ENCODE assay signal across 24 mouse cellular contexts in the genomic region with DNA sequence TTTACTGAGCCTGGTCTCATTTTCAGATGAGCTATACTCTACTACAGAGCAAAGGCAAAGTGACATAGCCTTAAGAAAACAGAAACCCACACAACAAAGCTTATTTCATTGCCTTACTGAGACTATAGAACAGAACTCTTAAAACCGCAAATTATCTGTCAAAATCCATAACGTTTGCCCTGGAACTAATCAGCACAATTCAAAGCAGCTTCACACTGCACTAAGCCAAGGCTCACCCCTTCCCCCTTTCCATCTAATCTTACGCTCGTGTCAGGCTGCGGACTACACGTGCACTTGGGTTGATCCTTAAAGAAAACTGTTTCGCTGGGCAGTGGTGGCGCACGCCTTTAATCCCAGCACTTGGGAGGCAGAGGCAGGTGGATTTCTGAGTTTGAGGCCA. TPM values are rescaled to one million over a fixed set of nuclear protein-coding genes. Genes with fewer than 3 reads are reported as not detected.
DNase-seq lines count a peak whose midpoint lies in the region; ATAC-seq and TF ChIP-seq lines count a peak whose summit lies in the region.
"Had no signal": no experiment of that assay in that cellular context is flagged by ENCODE, and none has a peak within 500 bp of the region (broad histone marks: within the 10 kb centered on the region; RNA-seq: fewer than 3 reads in every experiment).

No protein-coding gene starts in this region.

- DNase-seq in liver, embryonic 11.5 days (ENCODE audit: low spot score), result no peak
- DNase-seq in liver, result no peak
- DNase-seq in liver, embryonic 14.5 days (ENCODE audit: low read depth in 3 of 3, low spot score in 3 of 3), result no peak
- no peak for DNase-seq in thymus, postnatal 14 days
- DNase-seq in urinary bladder, postnatal 4 days (ENCODE audit: low spot score in 2 of 2), result no peak
- DNase-seq: adrenal gland, postnatal 25 days; B cell, adult 2 months; cerebellum, adult 18-20 months; cerebellum, adult 9-11 months; cerebellum, postnatal 36 days; forebrain, postnatal 0 days; gastrocnemius, adult 2 months; gastrocnemius, postnatal 25 days had no signal

- no peak overlapping the region for H3K9ac ChIP-seq in liver, embryonic 11.5 days (ENCODE audit: low read depth, low read length)
- H3K9ac ChIP-seq in liver, embryonic 14.5 days (replicated peaks), result no peak overlapping the region
- no peak overlapping the region for H3K9ac ChIP-seq in kidney, embryonic 14.5 days (ENCODE audit: low read depth, low read length)
- H3K9ac ChIP-seq: embryonic facial prominence, embryonic 13.5 days; forebrain, embryonic 12.5 days; forebrain, postnatal 0 days; heart, embryonic 12.5 days had no signal

- H3K27ac ChIP-seq in liver, embryonic 11.5 days (ENCODE audit: low read depth, low read length), result no peak overlapping the region
- H3K27ac ChIP-seq in liver, embryonic 14.5 days, result no peak overlapping the region
- no peak overlapping the region for H3K27ac ChIP-seq in kidney, embryonic 14.5 days (ENCODE audit: low read depth, low read length)
- H3K27ac ChIP-seq: embryonic facial prominence, embryonic 13.5 days; forebrain, embryonic 12.5 days; gastrocnemius, adult 2 months had no signal

- H3K27me3 ChIP-seq in liver, embryonic 11.5 days (replicated peaks; ENCODE audit: control insufficient read depth, insufficient read depth, low read length), result no peaks in the 10 kb centered on the region
- H3K27me3 ChIP-seq in liver, embryonic 14.5 days (ENCODE audit: control insufficient read depth, insufficient read depth, low read length), result no peaks in the 10 kb centered on the region
- no peaks in the 10 kb centered on the region for H3K27me3 ChIP-seq in kidney, embryonic 14.5 days (ENCODE audit: control insufficient read depth, insufficient read depth, low read length)
- H3K27me3 ChIP-seq: embryonic facial prominence, embryonic 13.5 days; forebrain, embryonic 12.5 days; heart, embryonic 12.5 days; Patski had no signal

- H3K4me1 ChIP-seq in liver, embryonic 11.5 days (replicated peaks; ENCODE audit: control insufficient read depth, insufficient read depth, low read length), result peaks cover 14% of the 10 kb centered on the region
- peaks cover 0 to 10% of the 10 kb centered on the region in 2 experiments; a peak in 3 of 4 replicates for H3K4me1 ChIP-seq in liver, embryonic 14.5 days (replicated peaks; ENCODE audit: control insufficient read depth in 2 of 2, insufficient read depth in 2 of 2, low read length in 1 of 2)
- H3K4me1 ChIP-seq in kidney, embryonic 14.5 days (ENCODE audit: control insufficient read depth, insufficient read depth, low read length), result no peaks in the 10 kb centered on the region

- no peak overlapping the region for H3K4me3 ChIP-seq in liver, embryonic 11.5 days (ENCODE audit: low read depth, low read length)
- H3K4me3 ChIP-seq in liver, embryonic 14.5 days (ENCODE audit: insufficient read depth in 1 of 2, low read depth in 2 of 2, low read length in 2 of 2), result no peak overlapping the region
- no peak overlapping the region for H3K4me3 ChIP-seq in kidney, embryonic 14.5 days (ENCODE audit: low read length)
- H3K4me3 ChIP-seq: embryonic facial prominence, embryonic 13.5 days; forebrain, embryonic 12.5 days; gastrocnemius, adult 2 months; heart, embryonic 12.5 days had no signal

- no peak for TF ChIP-seq EP300 in liver, embryonic 14.5 days (IDR thresholded peaks at IDR 0.05; ENCODE audit: low read depth)

- ATAC-seq in liver, embryonic 11.5 days (replicated peaks; ENCODE audit: low FRiP score), result 0 out of 2 replicates have a peak, but pooled peaks have one; percentile 42
- peak; percentile 47; the same call in 1 of the 2 replicates for ATAC-seq in liver, embryonic 14.5 days (ENCODE audit: insufficient read depth)
- peak; percentile 78 for ATAC-seq in megakaryocyte progenitor cell, adult 5-6 weeks (replicated peaks; ENCODE audit: poor library complexity)
- ATAC-seq in kidney, embryonic 14.5 days (ENCODE audit: low FRiP score, low TSS enrichment), result no peak
- ATAC-seq: activated CD4-positive, CD25-positive, alpha-beta regulatory T cell, adult 4 months; CD4-positive, CD25-positive, alpha-beta regulatory T cell, adult 4 months; forebrain, postnatal 0 days had no signal

- WGBS in liver, embryonic 11.5 days, result 62% methylated on average over 9 of the region's 9 CpGs
- WGBS in liver, embryonic 14.5 days (ENCODE audit: insufficient replicate concordance), result 47% methylated on average over 9 of the region's 9 CpGs
- 87% methylated on average over 9 of the region's 9 CpGs for whole genome bisulfite sequencing in kidney, embryonic 14.5 days

- TF ChIP-seq CTCF in liver, embryonic 14.5 days (IDR thresholded peaks at IDR 0.05; ENCODE audit: low read depth), result no peak

- 0 out of 2 replicates have a peak overlapping the region, but pooled peaks have one; percentile 17 for H3K4me2 ChIP-seq in liver, embryonic 11.5 days
- no peak overlapping the region for H3K4me2 ChIP-seq in liver, embryonic 14.5 days (ENCODE audit: low read depth)
- H3K4me2 ChIP-seq in kidney, embryonic 14.5 days (replicated peaks; ENCODE audit: low read depth, low read length), result no peak overlapping the region
- H3K4me2 ChIP-seq: embryonic facial prominence, embryonic 13.5 days; forebrain, embryonic 12.5 days; heart, embryonic 12.5 days had no signal

- no peaks in the 10 kb centered on the region for H3K9me3 ChIP-seq in liver, embryonic 11.5 days (ENCODE audit: control insufficient read depth, low read length)
- H3K9me3 ChIP-seq in liver, embryonic 14.5 days (ENCODE audit: control insufficient read depth, low read length), result no peaks in the 10 kb centered on the region
- H3K9me3 ChIP-seq in kidney, embryonic 14.5 days (ENCODE audit: control insufficient read depth, low read length), result no peaks in the 10 kb centered on the region
- H3K9me3 ChIP-seq: embryonic facial prominence, embryonic 13.5 days; forebrain, embryonic 12.5 days; G1E; heart, embryonic 12.5 days had no signal

- no peaks in the 10 kb centered on the region; the same call in 1 of the 2 replicates for H3K36me3 ChIP-seq in liver, embryonic 11.5 days (ENCODE audit: control insufficient read depth, insufficient read depth, low read length)
- H3K36me3 ChIP-seq in liver, embryonic 14.5 days (replicated peaks; ENCODE audit: control insufficient read depth, insufficient read depth, low read depth), result no peaks in the 10 kb centered on the region
- no peaks in the 10 kb centered on the region; the same call in 1 of the 2 replicates for H3K36me3 ChIP-seq in kidney, embryonic 14.5 days (ENCODE audit: control insufficient read depth, insufficient read depth, low read length)
- H3K36me3 ChIP-seq: embryonic facial prominence, embryonic 13.5 days; forebrain, embryonic 12.5 days; heart, embryonic 12.5 days had no signal

RNA-seq across cellular contexts. Expression of a gene that starts 26.4 kb away (rescaled TPM):
- polyA plus RNA-seq in liver, embryonic 11.5 days (2014; fragmentation: Nextera tagmentation; extraction: Ambion mirVana), result 11.5 and 12.8 TPM in 2 replicates
- 1.8 and 2.2 TPM in 2 replicates for polyA plus RNA-seq in liver, embryonic 14.5 days (2012; rRNA removed)
- 1.8 and 2.4 TPM in 2 replicates for polyA plus RNA-seq in liver, embryonic 14.5 days (2014; fragmentation: Nextera tagmentation; extraction: Ambion mirVana)
- 0.22 and 1.1 TPM in 2 replicates for total RNA-seq in megakaryocyte progenitor cell, adult 5-6 weeks (2015)
- 0.68 TPM in 1 of 2 replicates, not detected in the other for total RNA-seq in megakaryocyte progenitor cell, adult 5-6 weeks (2017)
- 0.08 and 0.40 TPM in 2 replicates for polyA plus RNA-seq in kidney, embryonic 14.5 days (2014; fragmentation: Nextera tagmentation; extraction: Ambion mirVana)
- total RNA-seq: gastrocnemius, adult 2 months; gastrocnemius, postnatal 25 days; heart, adult 8-10 months; heart, postnatal 25 days had no signal
- polyA plus RNA-seq: activated CD4-positive, CD25-positive, alpha-beta regulatory T cell, adult 4 months; CD4-positive, CD25-positive, alpha-beta regulatory T cell, adult 4 months; G1E; Patski had no signal

RNA-seq across cellular contexts. Expression of a gene that starts 29.8 kb away (rescaled TPM):
- polyA plus RNA-seq in liver, embryonic 11.5 days (2014; fragmentation: Nextera tagmentation; extraction: Ambion mirVana), result 40.8 and 43.8 TPM in 2 replicates
- 9.9 and 13.3 TPM in 2 replicates for polyA plus RNA-seq in liver, embryonic 14.5 days (2012; rRNA removed)
- polyA plus RNA-seq in liver, embryonic 14.5 days (2014; fragmentation: Nextera tagmentation; extraction: Ambion mirVana), result 30.7 and 30.8 TPM in 2 replicates
- 44.3 and 56.4 TPM in 2 replicates for total RNA-seq in megakaryocyte progenitor cell, adult 5-6 weeks (2015)
- 24.8 and 29.7 TPM in 2 replicates for total RNA-seq in megakaryocyte progenitor cell, adult 5-6 weeks (2017)
- 36.1 and 45.4 TPM in 2 replicates for polyA plus RNA-seq in kidney, embryonic 14.5 days (2014; fragmentation: Nextera tagmentation; extraction: Ambion mirVana)

RNA-seq across cellular contexts. Expression of a gene that starts 56.6 kb away (rescaled TPM):
- 1.2 and 1.8 TPM in 2 replicates for polyA plus RNA-seq in liver, embryonic 11.5 days (2014; fragmentation: Nextera tagmentation; extraction: Ambion mirVana)
- 0.71 and 1.0 TPM in 2 replicates for polyA plus RNA-seq in liver, embryonic 14.5 days (2012; rRNA removed)
- 1.1 and 1.3 TPM in 2 replicates for polyA plus RNA-seq in liver, embryonic 14.5 days (2014; fragmentation: Nextera tagmentation; extraction: Ambion mirVana)
- 15.4 and 16.5 TPM in 2 replicates for total RNA-seq in megakaryocyte progenitor cell, adult 5-6 weeks (2015)
- total RNA-seq in megakaryocyte progenitor cell, adult 5-6 weeks (2017), result 16.0 and 17.9 TPM in 2 replicates
- polyA plus RNA-seq in kidney, embryonic 14.5 days (2014; fragmentation: Nextera tagmentation; extraction: Ambion mirVana), result 2.2 and 4.0 TPM in 2 replicates
